Mouse (Mus musculus) erythroblast, adult 5-6 weeks (primary cell): ENCODE measurements around the gene Dvl1. TPM values are rescaled to one million over a fixed set of nuclear protein-coding genes. Genes with fewer than 3 reads are reported as not detected.

Source experiments
- ATAC-seq: replicated peaks from 2 replicates; pipeline ENCODE4 v1.8.0; 2016; ENCODE audit warnings: moderate number of reproducible peaks, mild to moderate bottlenecking, moderate TSS enrichment, inconsistent platforms; ENCODE audit not compliant: poor library complexity, low FRiP score, severe bottlenecking
- total RNA-seq, 2 experiments: library from RNA; stranded (forward) in 1 of 2; stranded (reverse) in 1 of 2; fragments of 150-400 nt in 1 of 2; fragments of 200-764, 138-1000 nt in 1 of 2; gene quantifications; 2 replicates each; pipeline versions ENCODE4 v1.2.3 to v1.2.4; 2015 to 2017; ENCODE audit warnings: low replicate concordance in 2 of 2

Dvl1 gene
- total RNA-seq, 2 experiments from 2014 or later: 3.7 to 4.8 TPM

DNA sequence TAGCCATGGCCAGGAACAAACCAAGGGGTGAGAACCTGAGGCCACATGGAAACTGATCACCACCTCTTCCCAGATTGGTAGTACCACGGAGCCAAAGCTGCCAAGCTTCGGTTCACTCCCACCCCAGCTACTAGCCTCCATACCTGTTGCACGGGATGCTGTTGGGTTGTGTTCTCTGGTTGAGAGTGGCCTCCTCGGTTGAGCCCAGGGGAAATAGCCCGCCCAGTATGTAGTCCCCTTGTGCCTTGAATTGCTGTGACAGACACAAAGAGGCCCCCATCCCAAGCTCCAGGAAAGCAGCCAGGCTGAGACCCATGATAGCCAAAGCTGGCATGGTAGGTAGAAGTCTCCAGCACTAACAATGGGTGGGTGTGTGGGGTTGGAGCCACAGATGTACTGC is 15.8 kb downstream of the Dvl1 start, which contains the start of gene Tas1r3:
Gene Tas1r3, minus strand, starts transcription at position 362 of the 400 bp plus-strand sequence.
- no peak for ATAC-seq

DNA sequence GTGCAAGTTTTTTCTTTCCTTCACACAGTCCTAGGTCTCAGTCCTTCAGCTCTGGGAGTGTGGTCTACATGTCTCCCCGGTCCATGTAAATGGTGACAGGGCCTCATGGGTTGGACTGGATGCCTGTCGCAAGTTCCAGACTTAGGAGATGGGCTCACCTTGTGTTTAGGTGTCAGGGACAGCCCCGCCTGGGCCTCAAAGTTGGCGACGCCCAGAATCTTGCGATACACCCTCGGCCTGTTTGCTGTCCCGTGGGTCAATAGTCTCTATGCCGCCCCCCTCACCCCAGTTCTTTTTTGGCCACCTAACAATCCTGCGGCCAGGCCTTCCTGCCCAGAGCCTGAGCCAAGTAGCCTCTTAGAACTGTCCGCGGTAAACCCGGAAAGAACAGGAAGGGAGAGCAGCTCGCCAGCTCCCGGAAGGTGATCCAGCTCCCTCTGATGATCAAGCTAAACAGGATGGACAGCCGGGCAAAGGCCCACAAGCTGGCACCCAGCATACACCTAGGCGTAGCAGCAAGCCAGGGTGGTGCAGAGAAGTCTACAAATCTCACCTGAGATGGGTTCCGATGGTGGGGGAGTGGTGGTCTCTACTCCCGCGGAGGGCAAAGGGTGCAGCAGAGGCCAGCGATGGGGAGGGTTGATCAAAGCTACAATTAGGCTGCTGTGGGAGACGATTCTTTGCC is 21.6 kb downstream of the Dvl1 start:
- peak; percentile 52 for ATAC-seq

DNA sequence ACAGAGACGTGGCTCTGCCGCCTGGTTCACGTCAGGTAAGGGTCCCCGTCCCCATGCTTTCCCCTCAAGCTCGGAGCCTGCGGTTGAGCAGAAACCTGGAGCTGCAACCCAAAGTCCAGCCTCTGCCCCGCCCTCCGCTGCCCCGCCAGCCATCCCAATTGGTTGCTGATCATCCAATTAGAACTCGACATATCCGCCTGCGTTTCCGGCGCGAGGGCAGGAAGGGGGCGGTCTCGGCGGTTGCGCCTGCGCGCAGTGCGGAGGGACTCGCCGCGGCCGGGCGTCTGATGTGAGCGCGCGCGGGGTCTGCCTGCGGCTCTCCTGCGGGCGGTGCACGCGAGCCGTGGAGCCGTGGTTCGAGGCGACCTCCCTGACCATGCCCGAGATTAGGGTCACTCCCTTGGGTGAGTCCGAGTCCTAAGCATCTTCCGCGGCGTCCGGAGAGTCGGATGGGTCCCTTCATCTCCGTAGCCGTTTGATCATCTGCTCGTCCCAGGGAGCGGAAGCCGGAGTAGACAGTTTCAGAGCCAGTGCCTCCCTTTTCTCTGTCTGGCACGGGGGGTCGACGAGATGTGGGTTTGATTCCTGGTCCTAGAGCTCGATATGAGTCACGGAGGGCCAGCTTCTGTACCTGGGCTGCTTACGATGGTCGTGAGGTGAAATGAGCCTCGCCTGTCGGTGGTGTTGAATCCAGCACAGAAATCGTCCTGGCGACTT is 22.3 kb downstream of the Dvl1 start, which contains the start of the genes Cptp and Ints11:
Gene Cptp, minus strand, starts transcription at position 124 of the 717 bp plus-strand sequence.
Gene Ints11, plus strand, starts transcription at position 230 of the 717 bp plus-strand sequence.
- ATAC-seq: peak; percentile 95

DNA sequence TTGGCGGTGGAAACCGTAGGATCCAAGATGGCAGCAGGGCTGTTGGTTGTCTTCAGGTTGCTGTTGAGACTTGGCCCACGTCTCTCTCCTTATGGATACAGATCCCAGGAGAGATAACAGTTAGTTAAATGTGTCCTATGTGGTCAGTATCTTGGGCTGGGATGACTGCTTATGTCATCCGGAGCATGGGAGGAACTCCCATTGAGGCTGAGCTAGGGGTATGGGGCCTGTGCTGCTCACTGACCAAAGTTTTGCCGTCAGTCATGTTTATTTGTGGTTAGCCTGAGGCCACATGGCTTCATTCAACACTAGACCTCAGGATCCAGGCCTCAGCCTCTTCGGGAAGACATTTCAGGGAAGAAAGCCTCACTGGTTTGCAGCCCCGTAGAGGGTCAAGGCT is 24.2 kb downstream of the Dvl1 start:
- no peak for ATAC-seq

DNA sequence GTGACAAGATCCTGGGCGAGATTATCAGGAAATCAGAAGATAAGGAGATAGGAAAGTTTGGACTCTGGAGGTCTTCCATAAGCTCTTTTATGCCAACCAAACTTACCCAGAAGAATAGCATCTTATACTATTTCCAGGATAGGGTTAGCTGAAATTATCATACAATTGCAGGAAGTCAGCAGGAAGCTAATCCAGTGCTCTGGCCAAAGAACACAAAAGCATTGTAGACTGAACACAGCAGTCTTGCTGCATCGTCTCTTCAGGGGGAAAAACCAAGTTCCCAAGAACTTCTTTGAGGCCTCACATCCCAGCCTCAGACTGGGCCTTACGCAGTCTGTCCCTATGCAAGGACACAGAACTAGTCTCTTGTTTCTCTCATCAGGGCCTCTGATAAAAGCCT is 36.4 kb downstream of the Dvl1 start:
- ATAC-seq: no peak

DNA sequence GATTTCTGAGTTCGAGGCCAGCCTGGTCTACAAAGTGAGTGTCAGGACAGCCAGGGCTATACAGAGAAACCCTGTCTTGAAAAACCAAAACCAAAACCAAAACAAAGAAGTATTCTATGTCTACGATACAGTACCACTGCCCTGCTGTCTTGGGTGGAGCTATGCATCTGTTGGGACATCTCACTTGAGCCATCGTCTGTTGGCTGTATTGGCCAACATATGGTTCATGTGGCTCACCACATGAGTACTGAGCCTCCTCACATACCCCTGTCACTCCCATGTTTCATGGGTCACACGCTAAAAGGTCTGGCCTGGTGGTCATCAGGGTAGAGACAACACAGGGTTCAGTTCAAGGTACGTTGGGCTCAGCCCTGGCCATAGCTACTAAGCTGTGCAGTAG is 39.1 kb downstream of the Dvl1 start:
- no peak for ATAC-seq

DNA sequence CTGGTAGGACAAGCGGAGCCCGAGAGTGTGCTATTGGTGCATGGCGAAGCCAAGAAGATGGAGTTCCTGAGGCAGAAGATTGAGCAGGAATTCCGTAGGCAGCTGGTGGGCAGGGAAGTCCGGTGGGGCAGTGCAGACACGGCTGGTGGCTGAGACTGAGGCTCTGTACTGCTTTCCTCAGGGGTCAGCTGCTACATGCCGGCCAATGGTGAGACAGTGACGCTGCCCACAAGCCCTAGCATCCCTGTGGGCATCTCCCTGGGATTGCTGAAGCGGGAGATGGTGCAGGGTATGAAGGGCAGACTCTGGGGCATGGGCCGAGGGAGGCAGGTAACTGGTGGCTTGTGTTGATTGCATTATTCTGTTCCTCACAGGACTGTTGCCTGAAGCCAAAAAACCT is 40.5 kb downstream of the Dvl1 start:
- no peak for ATAC-seq

DNA sequence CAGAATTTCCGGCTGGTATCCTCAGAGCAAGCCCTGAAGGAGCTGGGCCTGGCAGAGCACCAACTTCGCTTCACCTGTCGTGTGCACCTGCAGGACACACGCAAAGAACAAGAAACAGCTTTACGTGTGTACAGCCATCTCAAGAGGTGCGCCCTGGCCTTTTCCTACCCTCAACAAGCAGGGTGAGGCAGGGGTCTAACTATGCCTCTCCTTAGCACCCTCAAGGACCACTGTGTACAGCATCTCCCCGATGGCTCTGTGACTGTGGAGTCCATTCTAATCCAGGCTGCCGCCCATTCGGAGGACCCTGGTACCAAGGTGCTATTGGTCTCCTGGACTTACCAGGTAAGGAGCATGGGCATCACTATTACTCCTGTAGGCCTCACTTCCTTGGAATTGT is 41.0 kb downstream of the Dvl1 start:
- no peak for ATAC-seq

DNA sequence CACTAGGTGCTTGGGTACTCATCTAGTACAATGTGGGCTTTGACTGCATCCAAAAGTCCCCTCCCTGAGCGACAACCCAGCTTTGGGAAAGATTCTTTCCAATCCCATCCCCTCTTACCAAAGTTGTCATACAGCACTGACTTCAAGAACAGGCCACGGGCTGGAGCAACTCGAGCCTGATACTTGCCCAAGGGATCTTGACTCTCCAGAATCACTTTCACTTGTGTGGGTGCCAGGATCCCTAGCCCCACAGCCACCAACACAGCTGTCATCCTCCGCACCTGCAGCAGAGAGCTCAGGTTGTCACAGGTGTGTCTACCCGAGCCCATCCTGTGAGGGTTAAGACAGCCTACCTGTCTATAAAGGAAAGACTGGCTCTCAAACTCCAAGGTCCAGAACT is 42.1 kb downstream of the Dvl1 start:
- no peak for ATAC-seq

DNA sequence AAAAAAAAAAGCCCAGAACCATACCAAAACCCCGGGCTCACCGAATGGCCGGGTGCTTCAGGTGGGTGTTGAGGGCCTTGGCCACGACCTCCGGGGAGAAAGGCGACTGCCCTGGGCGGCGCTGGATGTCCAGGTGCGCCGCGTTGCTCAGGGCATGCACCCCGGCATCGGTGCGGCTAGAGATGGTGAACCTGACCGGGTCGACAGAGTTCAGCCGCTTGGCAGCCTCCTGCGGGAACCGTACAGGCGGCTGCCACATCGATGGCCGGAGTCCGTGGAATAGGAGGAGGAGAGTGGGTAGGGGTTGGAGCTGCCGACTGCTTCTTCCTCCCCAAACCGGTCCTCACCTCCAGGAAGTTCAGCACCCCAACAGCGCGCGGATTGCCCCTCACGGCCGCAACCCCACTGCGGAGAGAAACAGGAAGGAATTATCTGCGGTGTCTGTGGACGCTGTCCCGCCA is 43.8 kb downstream of the Dvl1 start:
- ATAC-seq: no peak

DNA sequence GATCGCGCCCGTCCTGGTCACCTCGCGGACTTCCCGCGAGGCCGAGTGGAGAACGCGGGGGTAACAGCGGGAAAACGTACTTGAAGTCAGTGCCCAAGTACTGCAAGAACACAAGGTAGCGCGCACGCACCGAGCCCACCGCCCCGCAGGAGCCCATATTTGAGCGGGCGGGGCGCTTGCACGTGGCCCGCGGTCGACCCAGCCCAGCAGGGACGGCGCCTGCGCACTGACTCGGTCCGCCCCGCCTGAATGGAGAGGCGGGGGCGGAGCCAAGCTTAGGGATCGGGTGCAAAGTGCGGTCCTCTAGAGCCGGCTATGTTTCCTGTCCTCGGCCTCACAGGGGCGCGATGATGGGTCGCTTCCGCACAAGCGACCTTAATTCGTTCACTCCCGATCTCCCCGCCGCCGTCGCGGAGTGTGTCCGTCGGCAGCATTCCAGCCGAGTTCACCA is 44.4 kb downstream of the Dvl1 start, which contains the start of the genes Pusl1 and Acap3:
Gene Pusl1, minus strand, starts transcription at position 231 of the 451 bp plus-strand sequence.
Gene Acap3, plus strand, starts transcription at position 272 of the 451 bp plus-strand sequence.
- peak; percentile 69 for ATAC-seq

DNA sequence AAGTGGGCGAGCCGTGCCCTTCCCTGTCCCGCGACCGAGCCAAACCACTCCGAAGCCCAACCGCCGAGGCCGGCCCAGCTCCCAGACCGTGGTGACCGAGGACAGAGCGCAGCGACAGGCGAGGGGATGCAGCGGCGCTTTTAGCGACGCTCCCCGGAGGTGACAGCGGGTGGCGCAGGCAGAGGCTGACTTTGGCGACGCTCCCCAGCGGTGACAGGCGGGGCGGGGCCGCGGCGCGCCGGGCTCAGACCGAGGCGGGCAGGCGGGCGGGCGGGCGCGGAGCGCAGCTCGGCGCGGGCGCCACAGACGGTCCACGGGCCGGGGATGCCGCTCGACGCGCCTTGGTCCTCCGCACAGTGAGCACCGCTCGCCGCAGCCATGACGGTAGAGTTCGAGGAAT is 44.8 kb downstream of the Dvl1 start:
- ATAC-seq: peak; percentile 62

DNA sequence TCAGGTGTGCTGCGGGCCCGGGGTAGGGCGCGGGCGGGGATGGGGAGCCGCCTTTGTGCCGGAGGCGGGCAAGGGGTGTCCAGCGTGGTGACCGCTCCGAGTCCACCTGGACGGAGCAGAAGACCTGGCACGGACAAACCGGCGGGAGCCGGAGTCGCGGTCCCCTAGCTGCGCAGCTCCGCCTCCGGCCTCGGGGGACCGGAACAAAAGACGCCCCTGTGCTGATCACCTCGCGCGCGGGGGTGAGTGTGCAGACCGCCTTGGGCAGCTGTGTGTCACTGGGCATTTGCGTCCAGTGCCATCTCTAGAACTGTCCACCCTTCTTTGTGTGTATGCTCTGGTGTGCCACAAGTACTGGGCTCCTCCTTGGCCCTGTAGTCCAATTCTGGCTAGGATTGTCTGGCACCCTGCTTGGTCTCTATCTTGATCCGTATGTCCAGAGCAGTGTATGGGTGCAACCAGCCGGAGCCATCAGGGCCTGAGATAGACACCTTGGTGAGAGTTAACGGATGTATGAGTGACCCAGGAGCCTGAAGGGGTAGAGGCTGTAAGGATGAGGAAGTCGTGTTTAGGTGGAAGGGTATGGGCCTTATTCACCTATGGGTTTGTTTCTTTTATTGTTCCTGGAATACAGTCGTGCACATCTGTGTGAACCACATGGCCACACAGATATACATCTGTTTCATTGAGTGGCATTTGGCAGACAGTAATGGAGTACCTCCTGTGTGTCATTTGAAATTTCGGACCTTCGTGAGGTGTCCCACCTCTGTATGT is 45.4 kb downstream of the Dvl1 start:
- peak; percentile 7 for ATAC-seq

DNA sequence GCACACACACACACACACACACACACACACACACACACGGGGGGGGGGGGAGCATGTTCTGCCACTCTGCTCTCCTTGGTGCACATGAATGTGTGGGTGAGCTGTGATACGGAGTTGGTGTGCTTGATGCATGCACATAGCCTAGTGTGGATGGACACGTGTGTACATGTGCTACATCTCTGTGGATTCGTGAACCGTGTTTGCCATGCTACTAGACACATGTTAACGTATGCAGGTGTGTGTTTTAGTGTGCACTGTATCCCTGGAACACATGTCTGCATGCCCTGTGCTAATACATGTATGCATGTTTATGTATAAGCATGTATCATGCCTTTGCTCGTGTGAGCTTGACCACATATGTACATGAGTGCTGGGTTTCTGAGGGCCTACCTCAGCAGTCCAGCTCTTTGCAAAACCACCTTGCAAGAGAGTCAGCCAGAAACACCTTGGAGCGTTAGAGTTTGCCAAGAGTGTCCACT is 46.0 kb downstream of the Dvl1 start:
- no peak for ATAC-seq

DNA sequence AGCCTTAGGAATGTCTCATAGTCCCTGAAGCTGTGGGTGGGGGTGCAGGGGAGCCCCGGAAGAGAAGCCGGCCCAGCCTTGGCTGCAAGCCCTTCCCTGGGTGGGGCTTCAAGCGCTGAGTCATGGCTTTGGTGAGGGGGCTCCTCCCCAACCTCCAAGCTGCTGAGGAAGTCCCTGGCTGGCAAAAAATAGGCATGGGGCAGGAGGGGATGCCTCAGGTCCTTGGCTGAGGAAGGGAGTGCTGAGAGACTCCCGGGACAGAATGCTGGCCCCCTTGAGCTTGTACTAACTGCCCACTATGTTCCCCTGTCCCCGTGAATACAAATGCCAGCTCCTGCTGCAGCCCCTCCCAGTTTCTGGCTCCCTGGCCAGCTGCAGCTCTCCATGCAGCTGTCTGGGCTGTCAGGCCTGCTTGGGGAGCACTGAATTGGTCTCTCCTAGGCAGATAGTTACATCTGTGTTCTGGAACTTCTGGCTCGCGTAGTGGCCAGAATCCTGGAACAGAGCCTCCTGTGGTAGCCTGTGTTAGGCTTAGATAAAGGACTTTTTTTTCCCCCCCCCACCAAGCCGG is 47.2 kb downstream of the Dvl1 start:
- peak; percentile 68 for ATAC-seq

DNA sequence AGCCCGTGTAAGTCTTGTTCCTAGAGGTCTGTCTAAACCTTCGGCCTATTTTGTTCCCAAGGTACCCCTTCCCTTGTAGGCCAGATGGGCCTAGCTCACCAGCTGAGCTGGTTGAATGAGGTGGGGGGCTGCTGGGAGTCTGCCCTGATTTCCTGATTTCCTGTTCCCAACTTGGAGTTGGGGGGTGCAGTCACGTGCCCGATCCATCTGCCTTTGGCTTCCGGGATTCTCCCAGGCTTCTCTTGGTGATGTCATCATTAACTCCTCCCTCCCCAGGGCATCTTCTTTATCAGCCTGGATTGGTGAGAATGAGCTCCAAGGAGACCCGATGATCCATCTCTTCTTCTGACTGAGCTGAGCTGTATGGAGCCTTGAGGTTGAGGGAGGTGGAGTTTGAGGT is 48.0 kb downstream of the Dvl1 start:
- no peak for ATAC-seq

DNA sequence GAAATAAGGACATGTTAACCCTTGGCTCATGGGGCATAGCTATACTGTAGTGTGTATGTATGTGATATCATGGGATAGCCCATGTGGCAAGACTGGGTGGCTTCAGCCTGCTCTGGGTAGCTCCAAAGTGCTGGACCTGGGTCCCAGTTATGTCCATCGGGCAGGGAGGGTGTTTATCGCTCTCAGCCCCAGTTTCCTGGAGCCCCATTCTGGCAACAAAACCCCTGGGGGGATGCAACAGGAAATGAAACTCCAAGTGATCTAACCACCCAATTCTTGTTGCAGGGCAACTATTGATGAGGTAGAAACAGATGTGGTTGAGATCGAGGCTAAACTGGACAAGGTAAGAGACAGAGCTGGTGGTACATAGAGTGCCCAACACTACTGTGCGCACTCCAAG is 48.6 kb downstream of the Dvl1 start:
- no peak for ATAC-seq

DNA sequence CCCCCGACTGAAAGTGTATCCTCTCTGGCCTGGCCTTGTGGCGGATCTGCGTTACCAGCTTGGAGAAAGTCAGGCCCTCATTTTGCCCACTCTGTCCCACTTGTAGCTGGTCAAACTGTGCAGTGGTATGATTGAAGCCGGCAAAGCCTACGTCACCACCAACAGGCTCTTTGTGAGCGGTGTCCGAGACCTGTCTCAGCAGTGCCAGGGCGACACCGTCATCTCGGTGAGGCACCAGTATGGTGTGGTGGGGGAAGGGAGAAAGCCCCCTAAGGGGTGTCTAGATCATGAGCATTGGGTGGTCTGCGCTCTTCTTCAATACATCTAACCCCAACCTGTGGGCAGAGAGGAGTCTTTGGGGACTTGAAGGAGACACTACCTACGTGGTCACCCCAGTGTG is 49.3 kb downstream of the Dvl1 start:
- ATAC-seq: no peak

DNA sequence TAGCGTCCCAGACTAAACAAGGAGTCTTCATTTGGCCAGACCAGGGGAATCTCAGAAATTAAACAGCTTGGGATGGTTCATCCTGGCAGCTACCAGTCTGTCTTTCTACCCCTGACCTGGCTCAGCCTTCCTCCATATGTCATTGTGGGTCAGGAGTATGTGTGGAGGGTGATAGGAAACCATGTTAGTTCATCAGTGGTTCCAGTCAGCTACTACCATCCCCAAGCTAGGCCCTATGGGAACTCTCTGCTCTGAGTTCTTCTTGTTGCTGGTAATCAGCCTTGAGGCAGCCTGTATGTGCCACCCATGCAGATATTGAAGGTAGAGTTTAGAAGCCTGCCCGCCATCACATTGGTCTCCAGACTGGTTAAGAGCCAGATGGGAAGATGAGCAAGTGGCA is 51.1 kb downstream of the Dvl1 start:
- no peak for ATAC-seq

DNA sequence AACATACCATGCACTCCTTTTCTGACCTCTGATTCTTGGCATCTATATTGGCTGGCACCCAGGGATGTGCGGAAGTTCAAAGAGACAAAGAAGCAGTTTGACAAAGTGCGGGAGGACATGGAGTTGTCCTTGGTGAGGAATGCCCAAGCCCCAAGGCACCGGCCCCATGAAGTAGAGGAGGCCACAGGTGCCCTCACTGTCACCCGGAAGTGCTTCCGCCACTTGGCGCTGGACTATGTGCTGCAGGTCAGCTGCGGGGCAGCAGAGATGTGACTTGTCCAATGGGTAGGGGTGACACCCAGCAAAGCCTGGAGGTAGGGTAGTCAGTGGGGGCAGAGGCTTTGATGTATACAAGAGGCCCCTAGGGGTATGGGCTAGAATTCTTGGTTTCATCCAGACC is 52.2 kb downstream of the Dvl1 start:
- ATAC-seq: no peak
